Mouse (Mus musculus): Measurements from ENCODE around the gene Gm13290. TPM values are rescaled to one million over a fixed set of nuclear protein-coding genes. Genes with fewer than 3 reads are reported as not detected.

The Gm13290 gene
- total and polyA plus RNA-seq, 3 experiments: not detected

- in situ Hi-C loops (cut with MboI; ENCODE audit: low pct_ligation_motif_present, low pct_unique_long_range_greater_than_20kb, low sequenced_read_pairs) (no loop called here), dilution Hi-C loops (cut with MboI; ENCODE audit: extremely low pct_ligation_motif_present, extremely low pct_unique_long_range_greater_than_20kb, low sequenced_read_pairs) (no loop called here)
- peak; percentile 53 for TF ChIP-seq SMC3 (IDR thresholded peaks at IDR 0.05; ENCODE audit: low read depth, low read length)
- no peak for TF ChIP-seq BHLHE40 (IDR thresholded peaks at IDR 0.05; ENCODE audit: low read depth, low read length)
- TF ChIP-seq RAD21 (IDR thresholded peaks at IDR 0.05; ENCODE audit: low read depth, low read length): peak; percentile 72
- TF ChIP-seq CTCF (conservative IDR thresholded peaks at IDR 0.05 in 1 of 2, IDR thresholded peaks at IDR 0.05 in 1 of 2; ENCODE audit: low read depth in 2 of 2, low read length in 2 of 2): peak in 1 of 2 experiments; percentile 74; a peak in 2 of 4 replicates
- no peak overlapping the region for H3K4me3 ChIP-seq (replicated peaks in 1 of 3; ENCODE audit: low read depth in 2 of 3, low read length in 2 of 3, poor library complexity in 1 of 3)
- DNase-seq (ENCODE audit: extremely low read depth): no peak
- no peaks in the 10 kb centered on the region for H3K79me2 ChIP-seq (replicated peaks; ENCODE audit: control insufficient read depth, extremely low read depth, insufficient read depth, poor library complexity, severe bottlenecking)
- H3K36me3 ChIP-seq (replicated peaks in 1 of 2; ENCODE audit: control insufficient read depth in 1 of 2, insufficient read depth in 1 of 2, low read length in 1 of 2): no peaks in the 10 kb centered on the region
- no peak overlapping the region for H3K4me2 ChIP-seq (ENCODE audit: insufficient read depth, low read depth, poor library complexity, severe bottlenecking)
- H3K9me3 ChIP-seq (replicated peaks; ENCODE audit: low read length): no peaks in the 10 kb centered on the region
- no peak overlapping the region for H3K9ac ChIP-seq (ENCODE audit: insufficient read depth, low read depth)
- H3K4me1 ChIP-seq (ENCODE audit: control insufficient read depth in 1 of 2, insufficient read depth in 2 of 2): peaks cover 7% of the 10 kb centered on the region in 2 experiments
- no peak overlapping the region for H3K27ac ChIP-seq (ENCODE audit: insufficient read depth, low read depth)
- peaks cover 67% of the 10 kb centered on the region for H3K27me3 ChIP-seq (replicated peaks)
Measured at GRCm38 (mm10) chr4:88744207-88744606, 29.4 kb upstream of the Gm13290 start.

- Histone ChIP-seq H3K4me1 (ENCODE audit: control insufficient read depth in 1 of 2, insufficient read depth in 2 of 2) (0 out of 4 replicates have a peak, but pooled peaks cover 0 to 3% of the 10 kb centered on the region in 2 experiments), H3K4me2 (ENCODE audit: insufficient read depth, low read depth, poor library complexity, severe bottlenecking) (no peak overlapping the region), H3K9ac (ENCODE audit: insufficient read depth, low read depth) (no peak overlapping the region), H3K27ac (ENCODE audit: insufficient read depth, low read depth) (no peak overlapping the region), H3K27me3 (replicated peaks) (peaks cover 42% of the 10 kb centered on the region), H3K79me2 (replicated peaks; ENCODE audit: control insufficient read depth, extremely low read depth, insufficient read depth, poor library complexity, severe bottlenecking) (no peaks in the 10 kb centered on the region), H3K9me3 (replicated peaks; ENCODE audit: low read length) (peaks cover 3% of the 10 kb centered on the region), H3K4me3 (replicated peaks in 1 of 3; ENCODE audit: low read depth in 2 of 3, low read length in 2 of 3, poor library complexity in 1 of 3) (no peak overlapping the region), H3K36me3 (replicated peaks in 1 of 2; ENCODE audit: control insufficient read depth in 1 of 2, insufficient read depth in 1 of 2, low read length in 1 of 2) (no peaks in the 10 kb centered on the region)
- no peak for DNase-seq (ENCODE audit: extremely low read depth)
- in situ Hi-C loops (cut with MboI; ENCODE audit: low pct_ligation_motif_present, low pct_unique_long_range_greater_than_20kb, low sequenced_read_pairs): no loop called here
- TF ChIP-seq ETS1 (conservative IDR thresholded peaks at IDR 0.05; ENCODE audit: low read depth, low read length) (no peak), USF1 (IDR thresholded peaks at IDR 0.05; ENCODE audit: low read depth, low read length) (no peak), MEF2A (IDR thresholded peaks at IDR 0.05; ENCODE audit: borderline replicate concordance, low read depth, low read length) (no peak), HCFC1 (IDR thresholded peaks at IDR 0.05; ENCODE audit: low read depth, low read length) (no peak), PAX5 (IDR thresholded peaks at IDR 0.05; ENCODE audit: low read length) (no peak), IRF4 (IDR thresholded peaks at IDR 0.05; ENCODE audit: low read depth, low read length) (no peak), RAD21 (IDR thresholded peaks at IDR 0.05; ENCODE audit: low read depth, low read length) (no peak), MXI1 (IDR thresholded peaks at IDR 0.05; ENCODE audit: low read depth, low read length) (no peak), ELF1 (IDR thresholded peaks at IDR 0.05; ENCODE audit: low read depth, low read length) (no peak), ZMIZ1 (IDR thresholded peaks at IDR 0.05; ENCODE audit: low read depth, low read length) (no peak), NRF1 (IDR thresholded peaks at IDR 0.05; ENCODE audit: low read depth, low read length) (no peak), E2F4 (IDR thresholded peaks at IDR 0.05; ENCODE audit: insufficient replicate concordance, low read depth, low read length) (no peak), USF2 (conservative IDR thresholded peaks at IDR 0.05; ENCODE audit: low read depth, low read length) (no peak), KAT2A (IDR thresholded peaks at IDR 0.05; ENCODE audit: insufficient replicate concordance, low read length) (no peak), TBP (conservative IDR thresholded peaks at IDR 0.05; ENCODE audit: low read depth, low read length) (no peak), SIN3A (IDR thresholded peaks at IDR 0.05; ENCODE audit: low read length) (no peak), ZC3H11A (IDR thresholded peaks at IDR 0.05; ENCODE audit: low read depth, low read length) (no peak)
- dilution Hi-C loops (cut with MboI; ENCODE audit: extremely low pct_ligation_motif_present, extremely low pct_unique_long_range_greater_than_20kb, low sequenced_read_pairs): no loop called here
Measured at GRCm38 (mm10) chr4:88749926-88750325, 23.7 kb upstream of the Gm13290 start.

All from CH12.LX (cell line).